Mouse (Mus musculus): ENCODE data around the gene Srebf2.
"Not testable (repeated sequence)": the region's sequence is repeated elsewhere in the genome, so short reads cannot be mapped to it uniquely, and the experiment has no call there.

Srebf2 gene

GRCm38 (mm10) chr15:82230098-82230611 lies 83.2 kb downstream of the Srebf2 start:
- no peak for DNase-seq

- DNase-seq: no peak
Measured at GRCm38 (mm10) chr15:82231100-82231499, 84.1 kb downstream of the Srebf2 start.

GRCm38 (mm10) chr15:82231591-82232378 lies 84.8 kb downstream of the Srebf2 start:
- DNase-seq: no peak

- DNase-seq: no peak
Measured at GRCm38 (mm10) chr15:82232651-82233050, 85.7 kb downstream of the Srebf2 start.

- no peak for DNase-seq
Measured at GRCm38 (mm10) chr15:82235661-82236060, 88.7 kb downstream of the Srebf2 start.

GRCm38 (mm10) chr15:82236565-82236964 lies 89.6 kb downstream of the Srebf2 start:
- DNase-seq: peak; percentile 85

GRCm38 (mm10) chr15:82243311-82243710 lies 96.3 kb downstream of the Srebf2 start:
- no peak for DNase-seq

- no peak for DNase-seq
Measured at GRCm38 (mm10) chr15:82243742-82244114, 96.7 kb downstream of the Srebf2 start.

GRCm38 (mm10) chr15:82244115-82244804 lies 97.3 kb downstream of the Srebf2 start, which contains the start of gene Cenpm:
Gene Cenpm, minus strand, starts transcription at chr15:82244748.
- peak; percentile 94 for DNase-seq

- not testable (repeated sequence) for DNase-seq
Measured at GRCm38 (mm10) chr15:82244805-82245161, 97.8 kb downstream of the Srebf2 start.

- DNase-seq: no peak
Measured at GRCm38 (mm10) chr15:82247131-82247776, 100.3 kb downstream of the Srebf2 start.

- no peak for DNase-seq
Measured at GRCm38 (mm10) chr15:82251579-82251978, 104.6 kb downstream of the Srebf2 start.

GRCm38 (mm10) chr15:82252097-82252496 lies 105.1 kb downstream of the Srebf2 start, which contains the start of gene 1500009C09Rik:
Gene 1500009C09Rik, plus strand, starts transcription at chr15:82252397.
- DNase-seq: no peak

Measured in thymus, postnatal 14 days (tissue).